Mouse (Mus musculus): ENCODE results near the gene Garnl3.

Gene Garnl3

DNA sequence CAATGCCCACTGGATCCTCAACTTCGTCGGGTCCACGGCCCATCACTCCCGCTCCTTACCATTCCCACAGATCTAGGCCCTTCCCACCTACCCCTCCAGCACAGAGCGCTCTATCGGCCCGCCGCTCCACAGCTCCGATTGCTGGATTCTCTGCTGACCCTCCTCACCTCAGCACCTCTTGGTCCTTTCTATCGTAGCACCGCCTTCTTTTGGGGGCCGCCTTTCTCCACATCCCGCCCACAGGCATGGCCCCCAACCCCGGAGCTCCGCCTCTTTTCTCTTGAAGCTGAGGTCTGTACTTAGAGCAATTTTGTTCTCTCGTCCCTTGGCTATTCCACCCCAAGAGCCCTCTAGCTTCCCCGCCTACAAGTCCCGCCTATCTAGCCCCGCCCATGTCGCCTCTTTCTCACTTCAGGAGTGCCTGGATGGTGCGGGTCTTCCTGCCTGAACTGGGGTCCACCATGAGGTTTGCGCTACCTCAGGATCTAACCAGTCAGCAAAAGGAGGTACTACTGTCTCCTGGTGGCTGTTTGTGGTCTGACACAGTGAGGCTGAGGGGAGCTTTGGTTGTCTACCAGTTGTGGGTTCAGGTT lies at the start of gene Garnl3:
TSS of gene Garnl3 (minus strand) at position 155 of the 593 bp plus-strand sequence.
- DNase-seq: peak; percentile 91

- peak; percentile 70 for DNase-seq
Measured at GRCm38 (mm10) chr2:33179930-33180630, 48.6 kb upstream of the Garnl3 start.

- DNase-seq: no peak
Measured at GRCm38 (mm10) chr2:33179171-33179929, 47.9 kb upstream of the Garnl3 start.

- DNase-seq: peak; percentile 80
Measured at GRCm38 (mm10) chr2:33178243-33178932, 46.9 kb upstream of the Garnl3 start.

- no peak for DNase-seq
Measured at GRCm38 (mm10) chr2:33177443-33178242, 46.2 kb upstream of the Garnl3 start.

- no peak for DNase-seq
Measured at GRCm38 (mm10) chr2:33176921-33177320, 45.5 kb upstream of the Garnl3 start.

GRCm38 (mm10) chr2:33176516-33176915 lies 45.1 kb upstream of the Garnl3 start:
- no peak for DNase-seq

DNA sequence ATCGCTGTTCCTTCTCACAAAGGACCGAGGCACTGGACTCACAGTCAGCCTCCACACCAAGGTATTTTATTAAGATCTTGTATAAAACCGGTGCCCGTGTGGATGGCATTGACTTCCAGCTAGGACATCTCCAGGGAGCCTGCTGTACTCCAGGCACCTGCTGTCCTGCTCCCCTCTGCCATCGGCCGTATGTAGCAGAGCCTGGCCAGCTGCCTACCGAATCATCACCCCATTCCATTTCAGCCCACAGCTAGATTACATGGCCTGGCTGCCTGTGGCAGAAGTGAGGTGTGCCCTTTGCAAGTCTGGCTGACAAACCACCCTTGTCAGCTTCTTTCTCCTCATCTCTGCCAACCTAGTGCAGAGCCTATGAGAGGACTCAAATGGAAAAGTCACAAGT lies 42.2 kb upstream of the Garnl3 start:
- no peak for DNase-seq

DNA sequence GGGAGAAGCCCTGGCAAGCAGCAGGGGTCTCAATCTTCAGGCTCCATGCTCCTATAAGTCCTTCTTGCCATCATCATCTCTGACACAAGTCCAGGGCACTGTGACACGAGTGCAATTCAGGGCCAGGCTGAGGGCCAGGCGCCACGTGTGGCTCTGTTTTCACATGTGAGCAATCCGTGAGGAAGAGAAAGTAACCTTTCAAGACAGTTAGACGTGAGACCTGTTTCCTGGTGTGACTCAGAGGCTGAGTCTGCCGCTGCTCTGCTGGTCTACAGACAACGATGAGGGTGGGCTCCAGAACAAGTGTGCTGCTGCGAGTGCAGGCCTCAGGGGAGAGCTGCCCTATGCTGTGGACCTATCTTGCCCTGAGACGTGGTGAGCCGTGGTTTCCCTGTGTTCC lies 41.7 kb upstream of the Garnl3 start:
- DNase-seq: no peak

GRCm38 (mm10) chr2:33170777-33171565 lies 39.5 kb upstream of the Garnl3 start:
- DNase-seq: no peak

GRCm38 (mm10) chr2:33169445-33169844 lies 38.0 kb upstream of the Garnl3 start:
- no peak for DNase-seq

DNA sequence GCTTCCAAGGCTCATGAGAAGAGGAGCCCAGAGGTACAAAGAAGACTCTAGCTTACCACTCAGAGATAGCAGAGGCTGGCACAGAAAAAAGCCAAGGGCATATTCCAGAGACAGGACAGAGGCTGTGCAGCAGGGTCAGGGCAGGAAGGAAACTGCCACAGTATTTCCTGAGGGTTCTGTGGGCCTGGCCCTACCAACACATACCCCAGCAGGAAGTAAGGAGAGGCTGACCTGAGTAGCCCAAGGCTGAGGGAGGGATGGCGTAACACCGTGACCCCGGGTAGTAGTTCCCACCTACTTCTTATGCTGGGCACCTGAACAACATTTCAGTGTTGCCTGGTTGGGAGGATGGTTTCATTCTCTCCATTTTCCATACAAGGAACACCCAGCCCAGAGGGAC lies 35.6 kb upstream of the Garnl3 start:
- no peak for DNase-seq

GRCm38 (mm10) chr2:33165710-33166374 lies 34.4 kb upstream of the Garnl3 start:
- DNase-seq: peak; percentile 59

DNA sequence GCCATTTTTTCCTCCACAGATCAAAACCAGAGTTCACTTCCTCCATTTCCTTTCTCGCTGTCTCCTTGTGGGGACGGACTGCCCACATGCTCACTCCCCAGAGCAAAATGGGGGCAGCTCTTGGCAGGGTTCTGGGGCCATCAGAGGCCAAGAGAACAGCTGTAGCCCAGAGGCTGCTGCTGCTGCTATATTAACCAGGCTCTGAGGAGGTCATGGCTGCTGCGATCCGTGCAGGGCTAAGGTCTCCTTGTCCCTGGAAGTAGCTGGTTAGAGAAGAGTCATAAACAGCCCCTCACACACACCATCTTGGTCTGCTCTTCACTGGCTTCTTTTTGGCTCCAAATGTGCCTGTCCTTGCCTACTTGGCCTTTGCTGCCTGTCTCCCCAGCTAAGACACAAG lies 33.8 kb upstream of the Garnl3 start:
- DNase-seq: peak; percentile 68

DNA sequence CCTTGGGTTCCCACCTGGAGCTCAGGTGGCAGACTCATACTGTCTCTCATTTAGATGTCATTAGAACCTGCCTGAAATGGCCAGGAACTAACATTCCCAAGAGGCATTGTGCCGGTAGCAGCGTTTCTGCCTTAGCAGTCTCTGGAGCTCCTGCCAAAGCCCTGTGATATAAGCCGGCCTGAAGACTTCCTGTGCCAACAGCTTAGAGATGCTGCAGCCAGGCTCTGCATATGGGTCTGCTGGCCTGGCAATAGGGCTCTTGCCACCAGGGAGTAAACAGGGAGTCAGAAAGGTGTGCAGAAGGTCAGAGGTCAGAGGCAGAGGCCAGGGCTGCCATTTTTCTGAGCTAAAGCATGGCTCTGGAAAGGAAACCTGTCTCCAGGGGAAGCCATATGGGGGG lies 33.2 kb upstream of the Garnl3 start:
- DNase-seq: peak; percentile 48

DNA sequence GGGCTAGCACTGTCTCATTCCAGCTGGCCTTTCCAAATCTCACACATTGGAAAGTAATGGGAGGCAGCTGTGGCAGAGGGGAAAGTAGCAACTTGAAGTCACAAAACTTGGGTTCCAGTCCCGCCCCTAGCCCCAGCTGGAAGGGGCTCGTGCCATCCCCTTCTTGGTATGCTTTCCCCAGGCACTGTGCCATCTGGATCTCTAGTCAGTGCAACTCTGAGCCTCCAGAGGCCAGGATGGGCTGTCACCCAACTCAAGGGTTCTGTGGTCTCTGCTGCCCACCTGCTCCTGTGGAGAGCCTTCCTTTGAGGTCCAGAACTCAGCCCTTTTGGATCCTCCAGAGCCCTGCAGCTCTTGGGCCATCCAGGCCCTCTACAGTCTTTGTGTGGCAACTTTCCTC lies 30.7 kb upstream of the Garnl3 start:
- peak; percentile 35 for DNase-seq

DNA sequence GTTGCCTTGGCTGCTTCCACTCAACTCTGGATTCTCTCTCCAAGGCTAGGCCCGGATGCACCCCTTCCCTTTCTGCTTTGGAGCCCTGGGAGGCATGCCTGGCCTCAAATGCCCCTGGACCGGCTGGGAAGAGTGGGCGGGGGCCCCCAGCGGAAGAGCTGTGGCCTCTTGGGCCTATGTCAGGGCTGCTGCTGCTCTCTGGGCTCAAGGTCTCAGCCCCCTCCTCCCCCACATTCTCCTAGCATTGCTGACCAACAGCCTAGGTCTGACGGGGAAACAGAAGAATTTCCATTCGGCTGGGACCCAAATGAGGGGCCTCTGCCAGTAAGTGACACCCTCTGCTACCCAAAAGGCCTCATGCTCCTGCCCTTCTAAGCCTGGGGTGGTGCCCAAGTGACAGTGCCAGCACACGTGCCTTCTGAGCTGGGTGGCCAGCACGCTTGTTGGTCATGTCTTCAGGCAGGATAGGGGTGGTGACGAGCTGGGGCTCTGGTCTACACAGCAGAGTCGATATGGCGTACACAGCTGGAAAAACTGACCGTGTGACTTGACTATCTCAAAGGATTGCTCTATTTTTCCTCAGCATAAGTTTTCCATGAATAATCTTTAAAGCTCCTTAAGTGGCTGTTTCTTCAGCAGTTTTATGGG lies 29.0 kb upstream of the Garnl3 start:
- peak; percentile 81 for DNase-seq

DNA sequence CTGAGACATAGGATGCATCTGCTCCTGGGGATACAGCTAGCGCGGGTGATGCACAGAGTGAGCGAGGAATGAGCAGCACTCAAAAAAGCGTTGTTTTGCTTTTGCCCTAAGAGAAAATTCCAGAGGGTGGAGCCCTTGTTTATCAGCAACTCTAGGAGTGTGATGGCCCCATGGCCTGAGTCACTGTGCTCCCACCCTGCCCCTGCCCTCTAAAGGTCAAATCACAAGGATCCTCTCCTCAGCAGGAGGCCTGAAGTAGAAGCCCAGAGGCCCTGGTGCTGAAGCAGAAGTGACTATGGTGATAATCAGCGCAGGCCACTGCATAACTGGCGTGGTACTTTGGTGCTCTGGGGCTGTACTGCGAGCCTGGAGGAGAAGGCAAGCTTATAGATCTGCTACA lies 28.1 kb upstream of the Garnl3 start:
- DNase-seq: no peak

GRCm38 (mm10) chr2:33158895-33159294 lies 27.4 kb upstream of the Garnl3 start:
- DNase-seq: no peak

- no peak for DNase-seq
Measured at GRCm38 (mm10) chr2:33156283-33156781, 24.9 kb upstream of the Garnl3 start.
